Mouse (Mus musculus) c-Kit-positive CD71-negative TER-119-negative erythroid progenitor cells, embryonic 14.5 days (primary cell): ENCODE data around the gene Bfsp2.
"Not testable (repeated sequence)": the region's sequence is repeated elsewhere in the genome, so short reads cannot be mapped to it uniquely, and the experiment has no call there.

Experiments
- DNase-seq: peaks from one replicate; pipeline ENCODE4 v3.0.0-alpha.2; 2013; ENCODE audit warnings: low read depth

Gene Bfsp2

DNA sequence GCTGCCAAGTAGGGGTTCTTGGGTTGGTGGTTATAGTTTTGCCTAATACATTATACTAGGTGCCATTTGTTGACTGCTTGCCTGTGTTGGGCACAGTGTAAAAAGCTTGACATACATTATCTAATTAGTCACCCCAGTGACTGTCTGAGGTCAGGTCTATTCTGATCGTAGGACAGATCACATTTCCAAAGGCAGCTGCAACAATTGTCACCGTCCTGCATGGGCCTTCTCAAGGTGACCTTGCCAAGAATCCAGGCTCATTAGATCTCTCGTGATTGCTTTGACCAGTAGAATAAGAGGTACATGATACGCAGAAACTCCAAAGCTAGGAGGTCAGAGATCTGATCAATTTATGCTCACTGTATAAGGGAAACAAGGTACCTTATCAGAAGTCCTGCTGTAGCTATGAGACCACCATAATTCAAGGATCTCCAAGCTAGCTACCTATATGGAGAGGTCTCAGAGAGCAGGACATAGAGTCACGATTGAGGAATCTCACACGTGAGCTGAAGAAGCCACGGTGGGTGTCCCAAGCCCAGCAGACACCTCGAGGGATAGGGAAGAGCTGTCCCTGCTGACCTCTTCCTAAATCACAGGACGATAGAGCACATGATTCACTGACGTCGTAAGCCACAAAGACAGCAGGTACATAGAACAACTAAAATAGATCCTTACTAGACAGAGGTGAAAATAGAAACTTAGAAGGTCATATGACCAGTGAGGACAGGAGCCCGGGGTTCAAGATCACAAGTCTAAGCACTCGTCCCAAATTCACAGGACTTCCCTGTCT is 49.6 kb downstream of the Bfsp2 start:
- DNase-seq, result no peak

DNA sequence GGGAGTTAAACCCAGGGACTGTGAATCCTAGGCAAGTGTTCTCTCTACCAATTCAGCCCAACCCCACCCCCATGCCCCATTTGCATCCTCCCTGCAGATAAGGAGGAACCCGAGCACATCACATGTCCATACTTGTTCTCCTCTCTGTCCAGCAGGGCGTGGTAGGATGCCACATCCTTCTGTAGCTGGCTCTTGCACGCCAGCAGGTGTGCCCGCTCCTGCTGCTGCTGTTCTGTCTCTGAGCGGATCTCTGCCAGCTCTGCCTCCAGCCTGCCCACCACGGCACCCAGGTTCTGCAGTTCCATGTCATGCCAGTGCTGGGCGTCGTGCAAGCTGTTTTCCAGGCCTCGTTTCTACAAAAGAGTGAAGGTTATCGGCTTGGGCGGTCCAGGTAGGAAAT is 53.8 kb downstream of the Bfsp2 start:
- DNase-seq, result no peak

DNA sequence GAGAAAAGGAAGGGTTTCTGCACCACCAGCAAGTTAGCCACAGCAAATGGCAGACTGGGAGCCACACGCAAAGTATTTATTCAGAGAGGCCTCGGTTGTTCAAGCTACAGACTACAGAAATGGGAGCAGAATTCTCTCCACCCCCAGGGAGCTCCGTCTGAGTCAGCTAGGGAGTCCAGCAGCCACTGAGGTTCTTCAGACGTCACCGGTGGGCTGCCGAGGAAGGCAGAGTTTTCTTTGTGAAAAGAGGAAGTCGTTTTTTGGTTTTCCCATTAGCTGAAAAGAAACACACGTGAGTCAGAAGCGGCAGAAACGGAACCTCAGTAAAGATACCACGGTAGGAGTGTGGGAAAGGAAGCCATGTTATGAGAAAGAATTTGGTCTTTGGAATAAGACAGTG is 55.4 kb downstream of the Bfsp2 start:
- peak; percentile 53 for DNase-seq

DNA sequence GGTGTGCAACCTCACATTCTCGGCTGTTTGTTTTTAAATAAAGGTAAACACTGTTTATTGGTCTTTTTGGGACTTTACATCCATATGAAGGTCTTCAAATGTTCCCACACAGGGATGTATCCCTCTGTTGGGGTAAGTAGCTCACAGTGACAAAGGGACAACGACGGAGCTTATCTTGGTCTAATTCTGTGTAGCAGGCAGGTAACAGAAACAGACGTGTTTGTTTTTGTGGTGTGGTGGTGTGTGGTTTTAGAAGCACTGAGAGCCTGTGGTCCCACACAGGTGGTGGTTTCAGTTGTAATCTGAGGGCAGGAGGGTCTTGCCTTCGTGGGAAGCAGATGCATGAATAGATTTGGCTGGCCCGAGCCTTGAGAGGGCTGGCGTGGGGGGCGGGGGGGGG is 56.3 kb downstream of the Bfsp2 start:
- no peak for DNase-seq

DNA sequence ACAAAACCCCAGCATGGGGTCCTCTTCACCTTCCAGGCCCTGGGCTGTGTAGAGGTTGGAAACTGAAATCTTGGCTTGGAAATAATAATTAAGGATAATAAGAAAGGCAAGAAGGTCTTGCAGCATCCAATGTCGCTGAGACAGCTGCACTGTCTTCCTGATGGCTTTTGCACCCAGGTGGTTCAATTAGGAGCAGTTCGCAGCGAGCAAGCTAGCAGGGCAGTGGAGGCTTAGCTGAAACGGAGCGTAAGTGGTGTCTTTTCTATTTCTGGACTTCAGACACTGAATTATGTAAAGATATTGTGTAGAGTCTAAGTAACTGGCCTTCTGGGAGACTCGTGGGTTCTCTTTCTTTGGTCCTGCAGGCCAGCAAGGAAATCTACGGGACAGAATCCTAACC is 56.8 kb downstream of the Bfsp2 start:
- DNase-seq, result no peak

DNA sequence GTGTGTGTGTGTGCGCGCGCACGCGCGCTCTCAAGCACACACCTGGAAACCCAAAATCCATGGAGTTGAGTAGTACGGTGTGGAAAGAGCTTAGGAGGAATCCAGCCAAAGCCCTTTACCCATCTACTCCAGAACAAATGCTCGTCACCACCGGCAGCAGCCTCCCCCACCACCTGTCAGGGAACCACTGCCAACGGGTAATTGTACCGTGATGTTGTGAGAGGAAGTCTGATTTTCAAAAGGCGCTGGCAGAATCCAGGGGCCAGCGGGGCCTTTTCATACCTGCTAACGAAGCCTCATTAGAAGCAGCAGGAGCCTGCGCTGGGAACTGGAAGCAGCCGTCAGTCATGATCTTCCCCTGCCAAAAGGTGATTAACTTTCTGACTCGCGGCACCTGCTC is 57.4 kb downstream of the Bfsp2 start:
- DNase-seq, result no peak

DNA sequence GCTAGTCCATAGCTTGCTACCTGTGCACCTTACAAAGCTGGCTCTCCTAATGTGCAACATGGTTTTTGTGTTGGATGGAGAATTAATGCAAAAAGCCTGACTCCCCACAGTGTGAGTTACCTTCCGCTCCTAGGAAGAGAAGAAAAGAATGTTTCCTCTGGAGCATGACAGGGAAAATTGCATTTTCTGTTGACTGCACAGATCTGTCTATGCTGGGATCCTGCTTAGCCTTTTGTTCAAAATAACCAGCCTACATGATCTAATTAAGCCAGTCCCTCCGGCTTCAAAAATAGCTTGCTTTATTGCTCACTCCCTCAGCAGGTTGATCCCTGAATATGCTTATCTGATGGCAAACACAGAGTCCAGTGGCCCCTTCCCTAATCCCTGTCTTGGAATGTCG is 59.4 kb downstream of the Bfsp2 start:
- DNase-seq, result no peak

DNA sequence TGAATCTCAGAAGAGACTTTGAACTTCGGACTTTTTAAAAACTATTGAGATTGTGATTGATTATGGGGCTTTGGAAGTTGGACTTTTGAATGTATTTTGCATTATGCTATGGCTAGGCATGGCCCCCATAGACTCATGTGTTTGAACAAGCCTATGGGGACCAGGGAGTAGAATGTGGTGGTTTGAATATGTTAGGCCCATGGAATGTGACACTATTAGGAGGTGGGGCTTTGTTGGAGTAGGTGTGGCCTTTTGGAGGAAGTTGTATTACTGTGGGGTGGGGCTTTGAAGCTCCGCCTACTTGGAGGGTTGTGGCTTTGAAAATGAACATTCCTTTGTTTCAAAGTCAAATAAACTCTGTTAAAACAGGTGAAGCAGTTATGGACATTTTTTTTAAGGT is 61.4 kb downstream of the Bfsp2 start:
- DNase-seq, result no peak

DNA sequence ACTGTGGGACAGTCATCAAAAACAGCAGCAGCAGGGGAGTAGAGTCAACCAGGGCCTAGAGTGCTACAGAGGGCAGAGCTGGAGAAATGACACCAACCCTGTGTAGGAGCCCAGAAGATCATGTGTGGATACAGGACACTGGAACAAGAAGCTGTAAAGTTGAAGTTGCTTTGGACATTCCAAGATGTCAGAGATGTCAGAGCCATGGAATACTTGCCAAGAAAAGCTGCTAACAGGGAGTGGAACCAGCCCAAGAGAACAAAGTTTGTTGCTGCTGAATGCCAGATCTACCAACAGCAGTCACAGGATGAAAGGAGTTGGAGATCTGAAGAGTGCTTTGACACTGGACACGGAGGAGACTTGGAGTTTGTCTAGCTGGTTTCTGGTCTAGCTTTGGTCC is 62.0 kb downstream of the Bfsp2 start:
- not testable (repeated sequence) for DNase-seq

DNA sequence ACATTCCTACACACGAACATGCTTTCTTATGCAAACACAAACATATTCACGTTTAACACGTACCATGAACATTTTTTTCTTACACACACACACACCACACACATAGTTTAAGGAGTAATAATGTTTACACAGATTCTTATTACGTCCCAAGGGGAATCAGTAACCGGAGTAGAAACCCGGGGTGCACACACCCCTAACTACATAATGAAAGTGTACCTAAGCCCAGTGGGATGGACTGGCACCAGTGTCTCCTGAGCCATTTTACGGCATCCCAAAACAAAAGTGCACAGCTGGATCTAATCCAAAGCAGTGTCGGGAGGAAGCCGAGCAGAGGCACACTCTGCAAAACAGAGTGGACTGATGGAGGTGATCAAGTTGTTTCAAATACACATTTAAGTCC is 66.8 kb downstream of the Bfsp2 start:
- DNase-seq, result no peak

DNA sequence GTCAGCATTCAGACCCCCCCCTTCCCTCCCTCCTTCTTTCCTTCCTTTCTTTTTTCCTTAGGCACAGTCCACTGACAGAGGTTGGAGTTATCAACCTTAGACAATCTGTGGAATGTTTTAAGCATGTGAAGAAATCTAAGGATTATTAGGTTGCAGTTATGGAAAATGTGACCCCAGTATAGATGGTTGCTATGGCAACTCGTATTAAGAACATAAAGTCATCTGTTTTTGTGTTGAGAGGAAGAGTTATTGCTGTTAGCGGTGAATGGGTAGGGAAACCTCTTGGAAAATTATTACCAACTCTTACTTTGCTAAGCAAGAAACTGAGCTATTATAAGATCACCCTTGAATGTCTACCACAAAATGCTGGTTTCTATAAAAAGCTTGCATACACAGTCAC is 71.1 kb downstream of the Bfsp2 start:
- DNase-seq, result no peak

DNA sequence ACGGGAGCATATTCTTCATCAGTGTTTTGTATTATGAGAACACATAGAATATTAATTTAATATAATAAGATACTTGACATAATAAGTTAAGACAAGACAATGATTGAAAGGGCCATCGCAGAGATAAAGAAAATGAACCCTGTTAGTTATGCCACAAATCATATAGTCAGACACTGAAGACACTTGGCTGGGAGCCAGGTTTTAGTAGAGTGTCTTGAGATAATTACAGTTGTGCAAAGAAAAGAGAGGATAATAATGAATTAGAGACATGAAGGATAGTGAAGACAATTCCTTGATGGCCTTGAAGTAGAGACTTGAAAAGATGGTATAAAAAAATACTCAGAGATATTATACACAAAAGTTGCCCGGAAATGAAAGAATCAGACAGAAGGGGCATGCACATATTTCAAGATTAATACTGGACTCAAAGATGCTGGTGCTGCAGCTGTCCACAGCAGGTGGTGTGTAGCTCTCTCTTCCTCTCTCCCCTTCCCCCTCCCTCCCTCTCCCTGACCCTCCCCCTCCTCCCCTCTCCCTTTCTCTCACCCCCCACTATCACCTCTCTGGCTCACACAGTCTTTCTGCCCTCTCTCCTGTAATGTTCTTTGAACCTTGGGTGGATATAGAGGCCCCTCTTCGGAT is 72.0 kb downstream of the Bfsp2 start:
- no peak for DNase-seq

DNA sequence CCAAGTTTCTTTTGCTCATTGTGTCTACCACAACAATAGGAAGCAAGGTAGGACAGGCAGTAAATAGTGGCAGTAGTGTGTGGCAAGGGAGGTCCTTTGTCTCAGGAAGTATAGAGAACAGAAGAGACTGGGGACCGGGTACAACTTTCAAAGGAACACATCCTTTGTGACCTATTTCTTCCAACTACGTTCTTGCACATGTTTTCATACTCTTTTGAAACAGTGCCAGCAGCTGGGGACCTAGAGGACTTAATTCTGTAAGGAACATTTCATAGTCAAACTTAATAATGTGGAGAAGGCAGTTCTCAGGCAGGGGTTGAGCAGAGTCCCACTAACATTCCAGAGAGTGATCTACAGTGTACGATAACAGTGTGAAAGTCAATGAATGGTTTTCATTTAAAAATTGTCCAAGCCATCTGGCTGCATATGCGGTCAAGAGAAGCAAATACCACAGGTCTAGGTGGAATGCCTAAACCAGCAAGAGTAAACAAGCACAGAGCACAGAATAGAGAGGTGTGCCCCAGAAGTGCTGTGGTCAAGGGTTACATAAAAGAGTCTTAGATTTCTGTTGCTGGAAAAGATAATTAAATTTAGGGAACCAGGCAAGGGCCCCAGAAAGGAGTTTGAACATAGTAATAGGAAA is 76.8 kb downstream of the Bfsp2 start:
- no peak for DNase-seq

DNA sequence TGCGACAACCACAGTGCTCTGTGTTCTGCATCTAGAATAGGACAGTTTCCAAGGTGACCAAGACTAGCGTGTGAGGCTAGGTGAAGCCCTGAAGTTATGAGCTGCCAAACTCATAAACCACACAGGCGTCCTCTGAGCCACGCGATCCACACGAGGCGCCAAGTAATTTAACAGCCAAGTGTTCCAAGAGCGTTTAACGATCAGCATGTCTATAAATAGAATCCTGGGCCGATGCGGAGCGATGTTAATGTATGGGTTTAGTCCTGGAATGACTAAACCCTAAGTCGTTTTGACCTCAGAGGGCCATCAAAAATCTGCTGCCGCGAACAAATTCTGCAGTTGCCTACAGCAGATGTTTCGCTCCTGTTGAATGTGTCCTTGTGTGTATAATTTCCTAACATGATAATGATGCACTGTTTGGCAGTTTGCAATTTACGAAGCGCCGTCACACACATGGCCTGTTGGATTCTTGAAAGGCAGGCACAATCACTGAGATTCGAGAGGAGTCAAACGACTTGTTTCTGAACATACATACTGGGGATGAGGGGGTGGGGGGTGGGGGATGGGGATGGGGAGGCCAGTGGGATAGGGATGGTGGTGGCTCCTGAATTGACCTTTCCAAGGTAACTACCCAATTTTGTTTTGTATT is 81.6 kb downstream of the Bfsp2 start:
- DNase-seq, result no peak

DNA sequence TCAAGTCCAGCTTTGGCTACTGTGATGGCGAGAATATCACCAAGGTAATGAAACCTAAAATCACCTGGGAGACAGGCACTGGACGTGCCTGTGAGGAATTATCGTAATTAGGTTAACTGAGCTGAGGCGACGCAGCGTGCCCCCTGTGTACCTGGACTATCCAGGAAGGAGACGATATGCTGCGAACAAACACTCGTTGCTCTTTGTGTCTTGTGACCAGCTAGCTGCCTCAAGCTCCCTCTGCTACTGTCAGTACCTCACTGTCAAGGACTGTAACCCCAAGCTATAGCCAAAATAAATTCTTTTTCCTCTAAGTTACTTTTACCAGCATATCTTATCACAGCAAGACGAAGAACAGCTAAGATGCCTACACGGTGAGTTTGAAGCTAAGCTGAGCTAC is 87.0 kb downstream of the Bfsp2 start:
- DNase-seq, result no peak

DNA sequence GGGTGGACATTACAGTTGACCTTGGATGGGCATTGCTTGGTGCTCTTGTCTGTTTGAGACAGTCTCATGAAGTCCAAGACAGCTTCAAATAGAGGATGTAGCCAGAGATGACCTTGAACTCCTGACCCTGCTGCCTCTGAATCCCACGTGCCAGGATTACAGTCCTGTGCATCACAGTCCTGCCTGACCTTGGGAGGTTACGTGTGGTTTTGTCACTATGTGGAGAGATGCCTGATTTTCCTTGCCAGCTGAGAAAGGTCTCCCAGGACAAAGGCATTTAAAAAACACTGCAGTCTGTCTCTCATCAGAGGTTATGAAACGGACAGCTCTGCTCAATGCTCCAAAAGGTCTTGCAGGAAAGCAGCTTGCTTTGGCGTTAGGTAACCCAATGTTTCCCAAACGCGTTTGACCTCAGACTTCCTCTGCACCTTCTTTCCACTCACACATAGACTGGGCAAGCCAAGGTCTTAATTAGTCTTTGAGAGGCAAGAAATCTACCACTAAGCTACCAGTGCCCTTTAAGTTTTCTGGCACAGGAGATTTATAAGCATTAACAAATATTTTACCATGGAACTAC is 88.3 kb downstream of the Bfsp2 start:
- no peak for DNase-seq

DNA sequence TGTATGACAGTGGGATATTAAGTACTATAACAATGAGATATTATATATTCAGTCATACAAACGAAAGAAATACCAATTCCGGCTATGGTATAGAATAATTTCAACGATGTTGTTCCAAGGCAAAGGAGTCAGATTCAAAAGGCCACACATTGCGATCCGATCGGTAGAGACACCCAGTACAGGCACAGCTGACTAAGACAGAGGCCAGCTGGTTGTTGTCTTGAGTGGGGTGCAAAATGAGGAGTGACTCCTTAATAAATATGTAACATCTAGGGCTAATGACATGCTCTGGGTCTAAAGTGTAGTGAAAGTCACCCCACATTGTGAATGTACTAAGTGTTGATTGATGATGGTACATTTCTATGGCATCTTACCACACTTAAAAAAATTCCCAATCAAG is 91.0 kb downstream of the Bfsp2 start:
- no peak for DNase-seq

DNA sequence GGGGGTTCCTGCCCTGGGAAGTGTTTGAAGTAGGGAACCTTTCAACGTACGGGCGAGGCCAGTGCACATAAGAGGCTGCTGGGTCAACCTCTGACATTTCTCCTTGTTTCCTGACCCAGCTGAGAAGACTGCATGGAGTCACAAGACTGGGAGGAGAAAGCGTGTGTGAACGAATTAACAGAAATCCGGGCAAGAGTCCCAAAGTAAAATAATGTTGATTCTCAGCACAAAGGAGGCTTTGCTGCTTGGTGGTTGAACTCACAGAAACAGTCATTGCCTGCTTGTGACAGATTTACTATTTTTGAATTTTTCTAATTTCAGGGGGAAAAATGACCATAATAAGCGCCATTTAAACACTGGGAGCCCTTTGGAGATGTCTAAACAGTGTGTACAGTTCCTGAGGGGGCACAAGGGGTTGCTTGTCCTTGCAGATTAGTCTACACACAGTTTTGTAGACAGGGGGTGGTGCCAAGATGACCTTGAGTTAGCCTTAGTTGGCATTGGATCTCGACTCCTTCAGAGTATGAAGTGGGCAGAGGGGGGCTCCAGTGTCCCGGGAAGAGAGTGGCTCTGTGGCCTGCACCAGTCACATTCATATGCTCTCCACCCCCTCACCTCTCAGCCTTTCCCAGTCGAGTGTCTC is 93.1 kb downstream of the Bfsp2 start:
- no peak for DNase-seq

DNA sequence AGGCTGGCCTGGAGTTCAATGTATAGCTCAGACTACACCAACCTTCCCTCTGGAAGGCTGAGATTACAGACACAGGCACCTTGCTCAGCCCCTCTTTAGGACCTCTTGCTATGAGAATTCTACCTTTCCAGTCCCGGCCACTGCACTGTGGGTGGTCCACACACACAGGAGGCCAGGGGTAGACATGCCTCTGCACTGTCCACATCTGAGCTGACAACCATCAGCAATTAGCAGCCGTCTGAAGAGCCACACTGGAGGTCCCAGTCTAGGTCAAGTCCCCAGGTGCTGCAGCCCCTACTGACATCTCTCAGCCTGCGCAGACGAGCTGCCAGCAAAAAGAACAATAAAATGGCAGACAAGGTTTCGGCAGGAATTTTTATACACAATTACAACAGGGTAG is 93.6 kb downstream of the Bfsp2 start:
- DNase-seq, result no peak

DNA sequence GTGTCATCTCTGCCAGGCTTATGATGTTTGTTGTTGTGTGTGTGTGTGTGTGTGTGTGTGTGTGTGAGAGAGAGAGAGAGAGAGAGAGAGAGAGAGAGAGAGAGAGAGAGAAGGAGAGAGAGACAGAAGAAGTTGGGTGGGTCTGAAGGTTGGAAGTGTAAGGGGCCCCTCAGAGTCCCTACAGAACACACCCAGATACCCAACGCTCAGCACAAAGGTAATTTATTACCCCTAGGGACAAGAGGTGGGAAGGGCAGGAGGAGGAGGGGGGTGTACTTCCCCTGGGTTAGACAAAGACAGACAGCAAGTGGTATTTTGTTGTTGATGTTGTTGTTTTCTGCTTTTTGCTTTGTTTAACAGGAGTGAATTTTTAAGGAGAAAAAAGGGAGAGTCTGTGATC is 94.6 kb downstream of the Bfsp2 start:
- DNase-seq, result no peak

DNA sequence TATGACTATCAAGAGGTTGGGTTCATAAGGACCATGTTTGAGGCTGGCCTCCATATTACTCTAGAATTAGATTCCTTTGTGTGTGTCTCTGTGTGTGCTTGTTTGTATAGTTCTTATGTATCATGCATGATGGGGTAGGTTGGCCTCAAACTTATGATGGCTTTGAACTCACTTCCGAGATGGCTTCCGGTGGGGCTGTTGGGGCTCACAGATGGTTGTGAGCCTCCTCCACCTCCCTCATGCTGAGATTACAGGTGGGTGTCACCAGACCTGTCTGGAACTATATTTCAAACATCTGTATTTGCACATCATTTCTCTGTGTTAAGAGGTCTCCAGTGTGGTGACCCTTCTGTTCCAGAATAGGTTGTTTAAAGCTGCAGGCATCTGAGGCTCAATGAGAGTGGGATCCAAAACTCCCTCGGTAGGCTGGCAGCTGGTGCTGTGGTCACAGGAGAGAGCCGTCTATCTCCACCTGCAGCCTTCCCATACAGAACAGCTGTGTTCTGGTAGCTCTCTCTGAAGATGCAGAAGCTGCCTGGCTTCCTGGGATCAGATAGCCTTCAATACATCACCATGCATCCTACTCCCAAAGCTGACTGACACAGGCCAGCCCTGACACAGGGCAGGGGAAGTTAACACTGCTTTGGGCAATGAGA is 96.0 kb downstream of the Bfsp2 start:
- no peak for DNase-seq

DNA sequence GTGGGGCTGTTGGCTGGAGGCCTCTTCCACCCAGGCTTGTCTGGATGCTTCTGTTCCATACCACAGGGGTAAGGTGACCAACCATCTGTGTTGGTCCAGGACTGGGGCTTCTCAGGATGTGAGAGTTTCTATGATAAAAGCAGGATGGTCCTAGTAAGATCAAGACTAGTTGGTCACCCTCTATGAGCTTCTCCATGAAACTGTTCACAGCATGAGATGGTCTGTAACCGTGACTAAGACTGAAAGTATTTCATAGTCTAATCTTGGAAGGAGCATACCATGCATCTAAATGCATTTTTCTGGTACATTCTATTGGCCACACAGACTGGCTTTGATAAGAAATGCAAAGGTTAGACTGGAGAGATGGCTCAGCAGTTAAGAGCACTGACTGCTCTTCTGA is 96.6 kb downstream of the Bfsp2 start:
- no peak for DNase-seq
